Mouse (Mus musculus): Measurements from ENCODE around the gene Fbxl17.

- no peak for TF ChIP-seq POLR2A (IDR thresholded peaks at IDR 0.05; ENCODE audit: insufficient read length, low read depth)
- TF ChIP-seq SRF (IDR thresholded peaks at IDR 0.05; ENCODE audit: control insufficient read depth, insufficient read length, low read depth): no peak
- no peak for TF ChIP-seq USF1 (IDR thresholded peaks at IDR 0.05; ENCODE audit: low read depth)
- TF ChIP-seq POLR2AphosphoS2 (IDR thresholded peaks at IDR 0.05; ENCODE audit: insufficient read length, low read depth): no peak
- no peak for TF ChIP-seq MYOD1 (IDR thresholded peaks at IDR 0.05; ENCODE audit: control insufficient read depth in 1 of 3, insufficient read length in 2 of 3, low read depth in 2 of 3)
These were observed 314.3 kb downstream of the Fbxl17 start for GRCm38 (mm10) chr17:63185531-63185930.

Measured in myocyte (in vitro differentiated cells).